Mouse (Mus musculus) granulocyte monocyte progenitor cell, adult 5-6 weeks (primary cell): ENCODE results near the gene Nhsl1. TPM values are rescaled to one million over a fixed set of nuclear protein-coding genes. Genes with fewer than 3 reads are reported as not detected.

Experiments used
- ATAC-seq: replicated peaks from 2 replicates; pipeline ENCODE4 v1.8.0; 2016; ENCODE audit warnings: mild to moderate bottlenecking, moderate TSS enrichment, inconsistent platforms; ENCODE audit not compliant: poor library complexity, severe bottlenecking
- total RNA-seq, 2 experiments: library from RNA; stranded (forward) in 1 of 2; stranded (reverse) in 1 of 2; fragments of 200-712, 200-1000 nt in 1 of 2; fragments of >200 nt in 1 of 2; fragmentation: Nextera tagmentation in 1 of 2; gene quantifications; 2 replicates each; pipeline ENCODE4 v1.2.3; 2014 to 2017

The Nhsl1 gene
- total RNA-seq, 2 experiments from 2014 or later: 0.15 to 0.93 TPM

DNA sequence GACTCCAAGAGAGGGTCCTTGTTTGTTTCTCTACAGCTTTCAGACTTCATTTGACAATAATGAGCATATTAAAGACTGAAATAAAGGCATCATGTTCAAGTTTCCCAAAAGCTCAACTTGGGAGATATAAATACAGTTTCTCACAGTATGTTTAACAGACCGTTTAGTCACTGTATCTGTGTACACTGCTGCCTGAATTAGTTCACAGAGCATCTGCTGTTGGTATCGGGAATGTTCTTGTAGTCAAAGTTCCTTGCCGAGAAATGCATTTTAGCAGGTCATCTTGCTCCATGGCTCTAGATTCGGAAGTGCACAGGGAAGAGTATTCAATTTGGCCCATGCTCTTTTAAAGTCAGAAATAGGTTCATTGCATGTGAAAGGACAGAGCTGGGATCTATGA lies 159.5 kb downstream of the Nhsl1 start:
- no peak for ATAC-seq

DNA sequence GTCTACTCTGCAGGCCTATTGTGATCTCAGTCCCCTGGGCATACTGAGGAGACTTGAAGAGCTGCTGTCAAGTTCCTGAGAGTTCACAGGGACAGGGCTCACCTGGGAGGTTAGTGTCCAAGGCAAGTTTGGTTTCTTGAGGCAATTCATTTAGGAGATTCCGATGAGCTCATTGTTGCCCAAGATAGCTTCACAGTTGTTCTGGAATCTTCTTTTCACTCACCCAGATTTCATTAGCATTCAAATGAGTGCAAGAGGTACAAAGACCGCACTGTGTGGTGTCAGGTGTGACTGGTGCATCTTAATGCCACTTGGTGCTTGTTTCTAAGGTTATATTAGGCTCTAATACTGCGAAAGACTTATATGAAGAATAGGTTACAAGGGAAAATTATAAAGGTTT lies 160.5 kb downstream of the Nhsl1 start:
- ATAC-seq: no peak

DNA sequence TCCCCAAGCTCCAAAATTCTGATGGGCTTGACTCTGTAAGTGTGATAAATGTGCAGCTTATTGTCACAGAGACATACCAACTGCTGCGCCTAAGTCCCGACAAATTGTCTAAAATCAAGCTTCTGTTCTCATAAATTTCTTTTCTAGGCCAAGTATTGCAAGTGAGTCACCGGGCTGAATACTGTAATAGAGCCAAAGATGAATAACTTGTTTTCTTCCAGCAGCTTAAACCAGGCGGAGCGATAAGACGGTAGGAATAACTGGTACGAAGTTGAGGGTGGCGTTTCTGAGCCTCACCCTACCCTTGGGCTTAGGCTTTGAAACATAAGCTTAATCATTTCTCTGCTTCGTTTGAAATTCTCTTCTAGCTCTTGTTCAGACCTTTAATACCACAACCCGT lies 162.1 kb downstream of the Nhsl1 start:
- ATAC-seq: no peak

DNA sequence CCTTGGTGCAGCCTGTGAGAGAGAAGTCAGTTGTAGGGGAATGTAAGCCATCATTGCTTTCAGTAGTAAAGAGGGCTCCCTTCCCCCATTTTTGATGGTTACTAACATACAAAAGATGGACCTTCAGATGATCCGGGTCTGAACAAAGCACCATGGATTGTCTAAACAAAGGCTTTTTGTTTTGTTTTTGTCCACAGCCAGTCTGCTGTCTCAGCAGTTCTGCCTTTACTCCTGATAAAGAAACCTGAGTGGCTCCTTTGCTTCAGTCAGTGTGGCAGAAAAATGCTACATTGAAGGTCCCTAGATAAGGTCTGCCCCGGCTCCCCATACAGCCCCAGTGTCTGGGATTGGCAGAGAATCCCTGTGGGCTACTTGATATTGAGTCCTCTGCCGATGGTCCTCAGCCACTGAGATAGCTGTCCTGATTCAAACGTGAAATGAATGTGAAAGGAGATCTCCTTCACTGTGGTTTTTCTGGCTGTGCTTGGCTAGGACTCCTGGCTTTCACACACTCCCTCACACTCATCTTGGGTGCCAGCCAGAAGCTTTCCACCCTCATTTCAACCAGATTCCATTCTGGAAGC lies 163.9 kb downstream of the Nhsl1 start:
- no peak for ATAC-seq

DNA sequence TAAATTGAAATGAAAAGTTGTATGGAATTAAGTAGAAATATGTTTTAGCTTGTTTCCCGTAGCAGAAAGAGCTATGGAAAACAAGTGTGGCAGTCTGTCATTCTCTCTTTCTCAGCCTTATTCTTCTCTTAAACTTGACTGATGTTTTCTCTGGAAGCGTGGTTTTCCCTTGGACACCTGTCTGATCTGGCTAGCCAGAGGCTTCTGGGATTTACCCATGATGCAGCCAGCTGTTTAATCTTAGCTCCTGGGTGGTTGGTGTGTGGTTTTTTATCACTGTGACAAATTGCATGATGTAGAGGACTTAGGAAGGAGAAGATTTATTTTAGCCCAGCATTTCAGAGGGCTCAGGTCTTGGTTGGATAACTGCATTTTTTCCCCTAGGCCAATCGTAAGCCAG lies 164.9 kb downstream of the Nhsl1 start:
- no peak for ATAC-seq

DNA sequence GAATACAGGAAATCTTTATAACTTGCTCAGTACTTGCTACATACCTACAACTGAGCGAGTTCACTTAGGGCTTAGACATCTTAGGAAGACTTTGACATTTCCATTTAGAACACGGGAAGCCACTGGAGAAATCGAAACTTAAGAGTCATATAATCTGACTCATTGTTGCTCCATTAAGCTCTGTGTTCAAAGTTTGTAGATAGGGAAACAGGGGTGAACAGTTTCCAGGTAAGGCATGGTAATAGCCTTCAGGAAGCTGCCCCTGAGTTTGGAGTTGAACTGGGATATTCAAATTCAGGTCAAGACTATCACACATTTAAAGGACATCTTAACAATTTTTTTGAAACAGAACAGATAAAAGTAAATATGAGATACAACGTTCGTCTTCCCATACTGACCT lies 165.9 kb downstream of the Nhsl1 start:
- ATAC-seq: no peak

DNA sequence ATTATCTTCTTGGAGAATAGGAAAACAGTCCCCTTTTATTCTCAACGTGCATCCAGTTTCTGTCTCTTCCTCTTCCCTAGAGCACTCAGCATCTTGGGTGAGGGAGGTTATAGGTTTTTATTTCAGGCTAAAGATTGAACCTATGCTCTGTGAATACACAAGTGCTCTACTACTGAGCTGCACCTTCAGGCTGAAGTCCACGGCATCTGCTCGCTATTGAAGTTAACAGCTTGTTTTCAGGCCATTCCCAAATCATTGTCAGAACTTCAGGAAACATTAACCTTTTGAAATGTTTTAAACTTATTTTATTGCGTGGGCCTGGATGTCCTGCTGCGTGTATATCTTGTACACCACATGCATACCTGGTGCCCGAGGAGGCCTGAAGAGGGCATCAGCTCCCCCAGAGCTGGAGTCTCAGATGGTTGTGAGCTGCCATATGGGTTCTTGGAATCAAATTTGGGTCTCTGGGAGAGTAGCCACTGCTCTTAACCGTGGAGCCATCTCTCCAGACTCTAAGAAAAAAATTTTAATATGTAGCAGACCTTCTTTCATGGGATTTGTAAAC lies 169.5 kb downstream of the Nhsl1 start:
- no peak for ATAC-seq

DNA sequence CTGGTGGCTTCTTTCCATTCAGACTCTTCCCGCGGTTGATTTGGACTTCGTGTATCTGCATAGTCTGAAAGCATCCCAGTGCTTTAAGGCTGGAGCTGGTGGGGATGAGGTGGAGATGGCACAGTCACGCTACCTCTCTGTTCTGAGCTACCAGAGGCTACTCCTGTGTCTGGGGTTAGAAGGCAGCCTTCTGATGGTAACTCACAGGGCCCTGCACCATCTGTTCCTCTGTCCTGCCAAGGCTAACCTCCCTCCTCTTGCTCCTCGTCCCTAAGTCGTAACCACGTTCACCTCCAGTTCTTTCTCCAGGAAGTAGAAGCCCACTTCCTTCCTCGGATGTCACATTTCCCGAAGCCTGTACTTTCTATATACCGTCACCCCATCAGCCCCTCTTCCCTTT lies 171.2 kb downstream of the Nhsl1 start:
- ATAC-seq: peak; percentile 40

DNA sequence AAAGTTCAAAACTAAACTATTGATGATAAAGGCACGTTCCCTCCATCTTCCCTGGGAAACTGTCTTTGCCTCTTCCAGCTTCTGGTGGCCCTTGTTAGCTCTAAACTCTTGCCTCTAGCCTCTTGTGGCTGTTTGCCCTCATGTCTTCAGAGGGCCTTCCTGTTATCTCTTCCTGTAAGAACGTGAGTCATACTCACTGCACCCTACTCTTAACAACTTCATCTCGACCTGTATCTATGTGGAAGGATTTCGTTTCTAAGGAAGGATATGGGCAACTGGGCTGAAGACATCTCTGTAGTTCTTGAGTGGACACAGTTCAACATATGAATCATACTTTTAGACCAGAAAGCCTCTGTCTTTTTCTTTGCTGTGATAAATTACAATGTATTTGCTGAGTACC lies 173.2 kb downstream of the Nhsl1 start:
- ATAC-seq: no peak

DNA sequence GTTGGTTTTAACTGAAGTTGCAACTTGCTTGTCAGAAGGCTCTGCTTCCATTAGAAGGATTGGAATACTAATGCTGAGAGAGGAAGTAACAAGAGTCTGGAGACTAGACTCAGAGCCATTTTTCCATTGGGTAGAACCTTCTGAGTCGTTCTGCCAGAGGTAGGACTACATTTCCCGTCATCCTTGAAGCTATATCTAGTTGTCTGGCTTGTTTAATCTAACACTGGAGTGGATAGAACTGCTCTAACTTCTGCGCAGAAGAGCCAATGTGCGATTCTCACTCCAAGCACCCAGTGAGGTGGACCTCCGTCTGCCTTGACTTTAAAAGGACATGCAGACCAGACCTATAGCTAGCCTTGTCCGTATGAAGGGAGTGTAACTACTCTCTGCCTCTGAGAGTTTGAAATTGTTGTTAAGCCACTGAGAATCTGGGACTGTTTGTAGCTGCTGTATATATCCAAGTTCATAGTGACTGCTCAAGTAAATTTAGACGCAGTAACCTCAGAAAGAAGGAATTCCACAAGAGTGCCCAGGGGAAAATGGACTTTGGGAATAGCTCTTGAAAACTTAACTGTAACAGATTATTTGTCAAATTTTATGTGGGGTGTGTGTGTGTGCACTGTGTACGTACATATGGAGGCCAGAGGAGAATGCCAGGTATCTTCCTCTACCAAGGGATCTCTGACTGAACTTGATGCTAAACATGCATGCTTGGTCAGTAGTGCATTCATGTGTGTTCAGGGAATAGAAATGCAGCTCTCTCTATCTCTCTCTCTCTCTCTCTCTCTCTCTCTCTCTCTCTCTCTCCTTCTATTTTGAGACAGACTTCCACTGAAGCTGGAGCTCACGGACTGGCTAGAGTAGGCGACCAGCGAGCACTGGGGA lies 174.5 kb downstream of the Nhsl1 start:
- ATAC-seq: no peak

DNA sequence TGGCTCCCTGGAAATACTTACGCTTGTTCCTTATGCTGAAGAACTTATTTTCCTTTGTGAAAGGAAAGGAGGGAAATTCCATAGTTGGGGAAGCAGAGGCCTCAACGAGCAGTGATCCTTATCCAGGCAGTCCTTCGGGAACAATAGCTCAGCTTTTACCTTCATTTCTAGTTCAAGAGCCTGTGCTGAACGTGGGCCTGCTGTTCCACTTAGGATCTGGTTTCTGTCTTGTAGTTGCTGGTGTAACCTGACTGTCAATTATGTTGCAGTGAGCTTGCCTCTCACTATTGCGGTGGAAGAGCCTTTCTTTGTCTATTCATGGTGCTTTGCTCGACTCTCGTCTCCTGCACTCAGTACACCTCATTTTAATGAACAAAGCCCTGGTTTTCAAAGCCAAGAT lies 175.5 kb downstream of the Nhsl1 start:
- ATAC-seq: no peak

DNA sequence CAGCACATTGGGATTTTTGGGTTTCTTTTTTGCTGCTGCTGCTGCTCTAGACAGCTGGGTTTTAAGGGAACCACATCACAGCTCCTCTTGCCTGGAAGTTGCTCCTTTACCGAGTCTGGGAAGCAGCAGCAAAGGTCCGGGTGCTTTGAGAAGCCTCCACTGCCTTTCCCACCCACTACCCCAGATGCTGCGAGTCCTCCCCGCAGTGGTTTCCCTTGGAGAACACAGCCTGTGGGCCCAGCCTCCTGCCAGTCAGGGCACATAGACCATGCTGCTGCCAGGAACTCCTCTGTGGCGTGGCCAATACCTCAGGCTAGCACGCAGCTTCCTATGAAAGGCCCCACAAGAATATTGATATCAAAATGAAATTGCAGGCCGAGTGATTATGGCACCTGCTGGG lies 178.3 kb downstream of the Nhsl1 start:
- no peak for ATAC-seq

DNA sequence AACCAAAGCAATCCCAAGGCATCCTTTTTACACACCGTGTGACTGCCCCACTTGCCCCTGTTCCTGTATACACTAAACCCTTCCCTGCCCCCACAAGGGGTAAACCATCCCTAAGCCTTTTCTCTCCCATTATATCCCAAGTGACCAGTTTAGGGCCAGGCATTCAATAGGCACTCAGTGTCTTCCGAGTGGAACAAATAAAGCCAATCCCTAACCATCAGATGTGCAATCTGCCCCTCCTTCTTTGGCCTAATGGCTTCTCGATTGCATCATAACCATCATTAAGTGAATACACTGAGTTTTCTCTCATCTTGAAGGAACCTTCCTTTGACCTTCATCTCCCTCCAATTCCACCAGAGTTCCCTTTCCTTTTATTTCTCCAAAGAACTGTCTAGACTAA lies 183.2 kb downstream of the Nhsl1 start:
- no peak for ATAC-seq

DNA sequence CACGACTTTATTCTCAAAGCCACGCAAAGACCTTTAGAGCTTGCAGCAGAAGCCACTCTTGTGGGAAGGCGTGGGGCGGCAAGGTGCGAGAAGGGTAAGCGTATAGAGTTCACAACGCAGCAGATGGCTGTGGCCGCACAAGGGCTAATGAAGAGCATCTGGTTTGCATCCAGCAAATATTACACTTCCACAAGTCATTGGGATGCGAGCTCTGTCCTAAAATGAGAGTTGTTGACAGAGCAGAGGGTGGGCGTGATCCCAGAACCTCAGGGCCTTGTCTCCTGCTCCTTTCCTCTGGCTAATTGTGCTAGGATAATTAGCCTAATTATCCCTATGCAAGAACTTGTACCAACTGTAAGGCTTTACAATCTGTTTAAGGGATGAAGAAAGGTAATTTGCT lies 186.9 kb downstream of the Nhsl1 start:
- no peak for ATAC-seq

DNA sequence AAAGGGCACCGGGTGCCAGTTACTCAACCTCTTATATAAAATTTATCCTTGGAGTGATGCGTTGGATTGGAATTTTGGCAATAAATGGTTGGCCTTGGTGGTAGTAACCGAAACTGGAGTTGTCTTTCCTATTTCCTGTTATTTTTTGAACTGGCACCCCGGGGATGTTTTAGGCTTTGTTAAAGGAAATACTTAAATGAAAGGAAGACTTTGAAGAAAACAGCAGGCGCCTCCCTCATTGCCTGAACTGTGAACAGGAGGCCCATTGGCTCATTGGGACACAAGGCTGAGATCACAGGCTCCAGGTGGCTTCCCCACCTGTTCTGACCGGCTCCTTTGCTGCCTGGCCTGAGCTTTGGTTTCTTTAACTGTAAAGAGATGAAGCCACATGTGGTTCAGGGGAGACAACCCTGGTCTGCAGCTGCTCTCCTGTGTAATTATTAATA lies 187.7 kb downstream of the Nhsl1 start:
- ATAC-seq: no peak

DNA sequence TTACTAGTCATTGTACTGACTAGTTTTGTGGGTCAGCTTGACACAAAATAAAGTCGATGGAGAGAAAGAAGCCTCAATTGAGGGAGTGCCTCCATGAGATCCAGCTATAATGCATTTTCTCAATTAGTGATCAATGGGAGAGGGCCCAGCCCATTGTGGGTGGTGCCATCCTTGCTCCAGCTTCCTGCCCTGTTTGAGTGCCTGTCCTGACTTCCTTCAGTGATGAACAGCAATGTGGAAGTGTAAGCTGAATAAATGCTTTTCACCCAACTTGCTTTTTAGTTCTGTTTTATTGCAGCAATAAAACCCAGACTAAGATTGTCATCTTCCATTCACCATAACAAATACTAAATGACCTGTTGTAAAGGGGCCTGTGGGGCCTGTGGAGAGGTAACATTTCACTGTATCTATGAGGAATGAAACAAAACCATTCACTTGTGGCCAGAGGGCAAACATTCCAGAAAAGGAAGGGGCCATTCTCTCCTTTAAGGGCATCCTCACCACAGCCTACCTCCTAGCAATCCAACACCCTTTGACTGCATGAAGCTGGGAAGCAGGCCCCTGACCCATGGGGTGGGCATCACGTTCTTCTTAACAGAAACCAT lies 189.2 kb downstream of the Nhsl1 start:
- ATAC-seq: no peak

DNA sequence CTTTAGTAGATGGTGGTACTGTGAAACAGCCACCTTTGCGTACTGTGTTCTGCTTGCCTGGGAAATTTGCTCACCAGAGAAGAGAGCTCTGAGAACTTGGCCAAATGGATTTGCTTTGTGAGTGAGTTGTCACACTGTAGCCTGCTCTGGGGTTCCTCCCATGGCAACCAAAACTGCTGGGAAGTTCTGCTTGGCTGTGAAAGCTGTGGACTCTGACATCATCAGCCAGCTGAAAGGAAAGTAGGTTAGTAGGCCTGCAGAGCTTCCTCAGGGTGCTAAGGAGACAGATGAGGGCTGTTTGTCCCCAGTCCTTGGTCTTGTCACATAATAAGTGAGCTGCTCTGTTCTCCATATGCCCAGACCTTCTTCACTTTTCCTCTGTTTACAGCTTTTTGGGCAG lies 189.8 kb downstream of the Nhsl1 start:
- no peak for ATAC-seq

DNA sequence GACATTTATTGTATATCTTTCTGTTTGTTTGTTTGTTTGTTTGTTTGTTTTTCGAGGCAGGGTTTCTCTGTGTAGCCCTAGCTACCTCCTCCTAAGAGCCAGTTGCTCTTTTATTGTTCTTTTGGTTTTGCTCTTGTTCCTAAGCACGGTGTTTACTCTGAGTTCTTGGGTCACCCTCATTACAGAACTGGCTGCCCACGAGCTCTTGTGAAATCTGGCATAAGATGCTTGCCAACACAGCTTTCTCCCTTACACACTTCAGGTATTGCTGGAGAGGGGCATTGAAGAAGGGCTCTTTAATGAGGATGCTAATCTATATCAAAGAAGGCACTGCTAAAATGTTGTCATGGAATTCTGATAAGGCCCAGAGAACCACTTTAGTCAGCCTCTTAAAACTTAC lies 191.9 kb downstream of the Nhsl1 start:
- ATAC-seq: no peak

DNA sequence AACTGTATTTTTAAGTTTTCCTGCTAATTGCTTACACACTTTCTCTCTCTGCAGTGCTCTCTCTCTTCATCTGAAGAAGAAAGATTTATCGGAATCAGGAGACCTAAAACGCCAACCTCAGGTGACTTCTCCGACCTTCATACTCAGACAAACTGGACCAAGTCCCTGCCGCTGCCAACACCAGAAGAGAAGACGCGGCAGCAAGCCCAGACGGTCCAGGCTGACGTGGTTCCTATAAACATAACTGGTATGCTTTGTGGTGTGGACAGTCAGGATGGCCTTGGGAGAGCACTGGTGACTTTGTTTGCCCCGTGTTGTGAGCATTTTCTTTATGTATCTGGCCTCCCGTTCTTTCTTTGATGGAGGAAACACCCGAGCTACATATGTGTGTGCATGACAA lies 192.7 kb downstream of the Nhsl1 start:
- ATAC-seq: no peak

DNA sequence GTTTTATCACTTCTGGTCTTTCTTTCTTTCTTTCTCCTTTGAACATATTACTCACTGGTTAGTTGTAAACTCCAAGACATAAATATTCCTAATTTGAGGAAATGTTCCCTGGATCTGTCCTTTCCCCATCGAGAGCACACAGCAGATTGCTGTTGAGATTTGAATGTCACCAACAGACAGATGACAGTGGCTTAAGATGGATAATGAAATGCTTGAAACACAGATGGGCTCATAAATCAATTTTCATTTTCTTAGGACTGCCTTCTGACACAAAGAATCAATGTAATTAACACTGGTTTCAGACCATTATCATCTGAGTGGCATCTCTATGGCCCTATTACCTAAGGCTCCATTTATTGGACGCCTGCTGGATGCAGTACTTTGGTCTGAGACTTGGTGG lies 203.8 kb downstream of the Nhsl1 start:
- no peak for ATAC-seq

DNA sequence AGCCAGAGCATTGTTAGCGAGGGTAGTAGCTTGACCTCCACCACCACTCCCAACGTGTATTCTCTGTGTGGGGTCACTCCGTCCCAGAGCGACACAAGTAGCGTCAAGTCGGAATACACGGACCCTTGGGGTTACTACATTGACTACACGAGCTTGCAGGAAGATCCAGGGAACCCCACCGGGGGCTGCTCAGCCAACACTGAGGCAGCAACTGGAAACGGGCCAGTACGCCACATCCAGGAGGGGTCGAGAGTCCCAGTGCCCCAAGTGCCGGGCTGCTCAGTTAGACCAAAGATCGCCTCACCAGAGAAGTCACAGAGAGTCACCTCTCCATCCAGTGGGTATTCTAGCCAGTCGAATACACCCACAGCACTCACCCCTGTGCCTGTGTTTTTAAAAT lies 206.5 kb downstream of the Nhsl1 start:
- no peak for ATAC-seq
